Mouse (Mus musculus) liver, embryonic 16.5 days (tissue): ENCODE data around the gene Gm3893. TPM values are rescaled to one million over a fixed set of nuclear protein-coding genes. Genes with fewer than 3 reads are reported as not detected.
"Not testable (repeated sequence)": the region's sequence is repeated elsewhere in the genome, so short reads cannot be mapped to it uniquely, and the experiment has no call there.

ENCODE experiments used
- ATAC-seq: fragments of 200-750 bp; cut with Nextera tagmentation; 2 replicates; pipeline ENCODE4 v1.8.0; 2017; ENCODE audit warnings: low read depth, mild to moderate bottlenecking, moderate number of reproducible peaks, moderate library complexity
- H3K27ac ChIP-seq: fragments of 300-500 bp; sonication (generic); 2 replicates; pipeline ENCODE4 v1.5.1; 2014; ENCODE audit warnings: mild to moderate bottlenecking, low read length
- H3K27me3 ChIP-seq: fragments of 300-500 bp; sonication (generic); 2 replicates; pipeline ENCODE4 v1.6.1; 2014; ENCODE audit warnings: low read depth, low read length, mixed read lengths; ENCODE audit not compliant: control insufficient read depth, insufficient read depth
- H3K36me3 ChIP-seq: fragments of 300-500 bp; sonication (generic); 2 replicates; pipeline ENCODE4 v1.6.1; 2014; ENCODE audit warnings: mild to moderate bottlenecking; ENCODE audit not compliant: control insufficient read depth, insufficient read depth
- H3K4me1 ChIP-seq: fragments of 300-500 bp; sonication (generic); 2 replicates; pipeline ENCODE4 v1.6.1; 2014; ENCODE audit warnings: low read depth, low read length, mixed read lengths; ENCODE audit not compliant: control insufficient read depth
- H3K4me2 ChIP-seq: fragments of 300-500 bp; sonication (generic); 2 replicates; pipeline ENCODE4 v1.6.1; 2014; ENCODE audit warnings: low read depth, low read length, mixed read lengths
- H3K4me3 ChIP-seq: fragments of 300-500 bp; sonication (generic); 2 replicates; pipeline ENCODE4 v1.5.1; 2014; ENCODE audit warnings: low read depth, mild to moderate bottlenecking, low read length
- H3K9ac ChIP-seq: fragments of 300-500 bp; sonication (generic); 2 replicates; pipeline ENCODE4 v1.6.1; 2014; ENCODE audit warnings: low read depth, low read length
- H3K9me3 ChIP-seq: fragments of 300-500 bp; sonication (generic); replicated peaks from 2 replicates; pipeline ENCODE4 v1.6.1; 2016; ENCODE audit warnings: low read length; ENCODE audit not compliant: control insufficient read depth
- WGBS: fragments of 180-500 bp; shearing (Covaris S2); extraction: QIAGEN DNeasy Blood & Tissue Kit; methylation state at CpG from one replicate; pipeline ENCODE4 v1.1.7; 2014; ENCODE audit not compliant: insufficient replicate concordance; 5-methylcytosine and 5-hydroxymethylcytosine counted together
- polyA plus RNA-seq: library from polyadenylated mRNA; unstranded; fragments of >200 nt; fragmentation: Nextera tagmentation; extraction: Ambion mirVana; gene quantifications from 2 replicates; pipeline ENCODE4 v1.2.1, GENCODE M21; 2015

The Gm3893 gene
- polyA plus RNA-seq, result not detected in 2 replicates

DNA sequence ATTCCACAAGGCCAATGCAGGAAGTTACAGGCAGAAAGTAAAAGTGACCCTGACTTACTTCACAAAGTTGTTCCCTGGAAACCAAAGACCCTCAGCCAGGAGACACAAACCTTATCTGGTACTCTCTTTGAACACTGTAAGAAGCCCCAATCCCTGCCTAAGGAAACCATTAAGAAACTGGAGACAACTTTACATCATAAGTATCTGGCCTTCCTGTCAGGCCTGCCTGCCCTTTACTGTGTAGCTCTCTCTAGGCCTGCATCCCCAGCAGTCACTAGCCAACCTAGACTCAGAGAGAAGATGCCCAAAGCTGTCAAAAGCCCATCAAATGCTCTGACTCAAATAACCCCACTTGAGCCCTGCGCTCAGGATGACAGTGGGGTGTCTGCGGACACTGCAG, at the start of gene Gm3893:
Gm3893 (plus strand) TSS at position 301 of the 400 bp plus-strand sequence.
- H3K27me3 ChIP-seq, H3K9me3 ChIP-seq, H3K36me3 ChIP-seq, H3K9ac ChIP-seq, H3K4me2 ChIP-seq, H3K4me3 ChIP-seq, H3K27ac ChIP-seq, ATAC-seq, H3K4me1 ChIP-seq: not testable (repeated sequence)
- no CpG with 5 or more reads among the region's 2 CpGs for WGBS

DNA sequence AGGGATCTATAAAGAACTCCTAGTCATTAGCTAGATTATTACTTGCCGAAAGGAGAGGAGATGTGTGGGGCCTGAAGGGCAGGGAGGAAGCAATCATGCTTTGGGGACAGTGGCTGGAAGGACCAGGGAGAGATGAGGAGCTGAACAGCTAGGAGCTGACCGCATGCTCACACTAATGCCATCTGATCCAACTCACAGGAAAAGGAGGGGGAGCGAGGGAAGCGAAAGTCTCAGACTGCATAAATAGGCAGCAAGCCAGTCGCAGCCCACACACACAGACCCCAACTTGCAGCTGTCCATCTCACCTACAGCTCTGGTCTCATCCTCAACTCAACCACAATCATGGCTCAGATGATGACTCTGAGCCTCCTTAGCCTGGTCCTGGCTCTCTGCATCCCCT, 23.5 kb downstream of the Gm3893 start, which contains the start of gene Gm13304:
Gm13304 (plus strand) TSS at position 301 of the 400 bp plus-strand sequence.
- ATAC-seq, H3K4me1 ChIP-seq, H3K4me2 ChIP-seq, H3K27me3 ChIP-seq, H3K36me3 ChIP-seq, H3K27ac ChIP-seq, H3K9me3 ChIP-seq, H3K4me3 ChIP-seq, H3K9ac ChIP-seq: not testable (repeated sequence)
- no CpG with 5 or more reads among the region's 5 CpGs for WGBS

Other genes with a start within 250 kb of the Gm3893 start
- gene Gm21541, start 187.6 kb upstream of the Gm3893 start, polyA plus RNA-seq, result not detected in 2 replicates
- 0.28 TPM in 1 of 2 replicates, not detected in the other for gene Gm20878, start 149.6 kb upstream of the Gm3893 start, polyA plus RNA-seq
- gene Fam205a4, start 125.1 kb upstream of the Gm3893 start, polyA plus RNA-seq, result not detected in 2 replicates
- not detected in 2 replicates for gene Gm21093, start 56.5 kb upstream of the Gm3893 start, polyA plus RNA-seq
- gene Gm13304, start 23.6 kb downstream of the Gm3893 start, polyA plus RNA-seq, result 0.29 TPM in 1 of 2 replicates, not detected in the other
- gene Gm13306, start 62.2 kb downstream of the Gm3893 start, polyA plus RNA-seq, result not detected in 2 replicates
- gene Gm13305, start 77.4 kb downstream of the Gm3893 start, polyA plus RNA-seq, result 0.27 TPM in 1 of 2 replicates, not detected in the other
- gene Gm10600, start 149.4 kb downstream of the Gm3893 start, polyA plus RNA-seq, result 0.05 TPM in 1 of 2 replicates, not detected in the other
- gene Ccl21b, start 164.6 kb downstream of the Gm3893 start, polyA plus RNA-seq, result not detected in 2 replicates
- gene Gm21953, start 203.1 kb downstream of the Gm3893 start, polyA plus RNA-seq, result not detected in 2 replicates
- not detected in 2 replicates for gene Fam205a3, start 227.1 kb downstream of the Gm3893 start, polyA plus RNA-seq